Mouse (Mus musculus): ENCODE measurements around the gene Ttc23.

GRCm38 (mm10) chr7:67672650-67673049, 25.4 kb downstream of the Ttc23 start:
- no peak for TF ChIP-seq TAL1 (IDR thresholded peaks at IDR 0.05; ENCODE audit: low read length)
- no peak for TF ChIP-seq GATA1 (IDR thresholded peaks at IDR 0.05; ENCODE audit: low read length)
